Mouse (Mus musculus) cerebellum, adult 8-10 months (tissue): ENCODE results near the gene Tfb1m.

Source experiments
- DNase-seq: peaks from one replicate; pipeline ENCODE4 v3.0.0; 2022

Tfb1m gene

GRCm38 (mm10) chr17:3557331-3558311, at the start of gene Tfb1m:
Gene Tfb1m, minus strand, starts transcription at chr17:3557781.
- DNase-seq = peak; percentile 98

- DNase-seq = peak; percentile 6
Measured at GRCm38 (mm10) chr17:3602954-3603672, 45.5 kb upstream of the Tfb1m start.

- DNase-seq = no peak
Measured at GRCm38 (mm10) chr17:3598393-3598792, 40.8 kb upstream of the Tfb1m start.

GRCm38 (mm10) chr17:3597866-3598265, 40.3 kb upstream of the Tfb1m start:
- DNase-seq = no peak

- DNase-seq = no peak
Measured at GRCm38 (mm10) chr17:3597130-3597529, 39.5 kb upstream of the Tfb1m start.

GRCm38 (mm10) chr17:3570876-3571275, 13.3 kb upstream of the Tfb1m start:
- DNase-seq = peak; percentile 59

- DNase-seq = no peak
Measured at GRCm38 (mm10) chr17:3562405-3562804, 4.8 kb upstream of the Tfb1m start.

GRCm38 (mm10) chr17:3560534-3560933, 3.0 kb upstream of the Tfb1m start:
- DNase-seq = no peak

- no peak for DNase-seq
Measured at GRCm38 (mm10) chr17:3558356-3558870, 832 bp upstream of the Tfb1m start.

- no peak for DNase-seq
Measured at GRCm38 (mm10) chr17:3556251-3556650, 1.3 kb downstream of the Tfb1m start.

GRCm38 (mm10) chr17:3547725-3548124, 9.9 kb downstream of the Tfb1m start:
- DNase-seq = no peak

- DNase-seq = no peak
Measured at GRCm38 (mm10) chr17:3541033-3541432, 16.5 kb downstream of the Tfb1m start.

GRCm38 (mm10) chr17:3540304-3540703, 17.3 kb downstream of the Tfb1m start:
- DNase-seq = no peak

- DNase-seq = no peak
Measured at GRCm38 (mm10) chr17:3533425-3533824, 24.2 kb downstream of the Tfb1m start.

GRCm38 (mm10) chr17:3532254-3532653, 25.3 kb downstream of the Tfb1m start, which contains the start of gene Cldn20:
Gene Cldn20, plus strand, starts transcription at chr17:3532554.
- DNase-seq = no peak

GRCm38 (mm10) chr17:3531641-3532040, 25.9 kb downstream of the Tfb1m start:
- no peak for DNase-seq

GRCm38 (mm10) chr17:3530549-3530948, 27.0 kb downstream of the Tfb1m start:
- no peak for DNase-seq

- DNase-seq = no peak
Measured at GRCm38 (mm10) chr17:3529523-3529922, 28.1 kb downstream of the Tfb1m start.

GRCm38 (mm10) chr17:3527841-3528471, 29.6 kb downstream of the Tfb1m start:
- DNase-seq = no peak

- DNase-seq = no peak
Measured at GRCm38 (mm10) chr17:3520344-3520743, 37.2 kb downstream of the Tfb1m start.

- DNase-seq = no peak
Measured at GRCm38 (mm10) chr17:3516406-3516805, 41.2 kb downstream of the Tfb1m start.

GRCm38 (mm10) chr17:3515851-3516250, 41.7 kb downstream of the Tfb1m start:
- no peak for DNase-seq

GRCm38 (mm10) chr17:3514316-3514715, 43.3 kb downstream of the Tfb1m start:
- DNase-seq = no peak
